Comparison of ENCODE assay signal across 8 mouse cellular contexts in genomic region chr6:85189911-85190591, GRCm38 (mm10). TPM values are rescaled to one million over a fixed set of nuclear protein-coding genes. Genes with fewer than 3 reads are reported as not detected.
DNase-seq lines count a peak whose midpoint lies in the region; ATAC-seq lines count a peak whose summit lies in the region.

No protein-coding gene starts in this region.

- peak overlapping the region; percentile 19; the same call in 1 of the 2 replicates for H3K4me2 ChIP-seq in liver, embryonic 12.5 days

- peak; percentile 18 to 76 for DNase-seq in adrenal gland, adult (ENCODE audit: inconsistent age in 2 of 2, low spot score in 1 of 2)
- DNase-seq in adrenal gland, postnatal 10 days, result no peak
- peak; percentile 29 for DNase-seq in lung, postnatal 10 days
- no peak for DNase-seq in lung, adult 18-20 months
- DNase-seq in hindbrain, embryonic 10.5 days (ENCODE audit: low spot score), result peak; percentile 74
- DNase-seq in right cerebral cortex, postnatal 14 days, result peak; percentile 58
- no peak for DNase-seq in thymus, postnatal 25 days

- H3K27ac ChIP-seq in hindbrain, embryonic 10.5 days, result no peak overlapping the region
- no peak overlapping the region for H3K27ac ChIP-seq in liver, embryonic 12.5 days

- peak overlapping the region; percentile 45 for H3K4me3 ChIP-seq in hindbrain, embryonic 10.5 days
- H3K4me3 ChIP-seq in liver, embryonic 12.5 days, result peak overlapping the region; percentile 12; the same call in 1 of the 2 replicates

- no peaks in the 10 kb centered on the region for H3K36me3 ChIP-seq in hindbrain, embryonic 10.5 days
- H3K36me3 ChIP-seq in liver, embryonic 12.5 days, result no peaks in the 10 kb centered on the region

- no peaks in the 10 kb centered on the region for H3K9me3 ChIP-seq in hindbrain, embryonic 10.5 days
- H3K9me3 ChIP-seq in liver, embryonic 12.5 days (replicated peaks), result no peaks in the 10 kb centered on the region

- under 1% methylated on average over 52 of the region's 52 CpGs for WGBS in hindbrain, embryonic 10.5 days
- 1% methylated on average over 52 of the region's 52 CpGs for WGBS in liver, embryonic 12.5 days (ENCODE audit: insufficient replicate concordance)

- peaks cover 56% of the 10 kb centered on the region for H3K4me1 ChIP-seq in hindbrain, embryonic 10.5 days (replicated peaks)
- H3K4me1 ChIP-seq in liver, embryonic 12.5 days, result no peaks in the 10 kb centered on the region; the same call in 1 of the 2 replicates

- H3K9ac ChIP-seq in liver, embryonic 12.5 days, result no peak overlapping the region

- H3K27me3 ChIP-seq in hindbrain, embryonic 10.5 days (ENCODE audit: insufficient read depth, poor library complexity, severe bottlenecking), result peaks cover 100% of the 10 kb centered on the region
- peaks cover 100% of the 10 kb centered on the region for H3K27me3 ChIP-seq in liver, embryonic 12.5 days (replicated peaks)

- ATAC-seq in liver, embryonic 12.5 days, result no peak

RNA-seq across cellular contexts. Expression of gene Emx1, which starts 2.8 kb away (rescaled TPM):
- not detected for total RNA-seq in adrenal gland, postnatal 10 days (2021)
- 0.52 and 1.0 TPM in 2 replicates for polyA plus RNA-seq in hindbrain, embryonic 10.5 days (2016; fragmentation: Nextera tagmentation; extraction: Ambion mirVana)
- not detected in 2 replicates for polyA plus RNA-seq in liver, embryonic 12.5 days (2016; fragmentation: Nextera tagmentation; extraction: Ambion mirVana)

RNA-seq across cellular contexts. Expression of gene Spr, which starts 52.5 kb away (rescaled TPM):
- 10 to 100 TPM; 72.1 to 75.5 TPM for total RNA-seq in adrenal gland, postnatal 10 days (2021)
- polyA plus RNA-seq in hindbrain, embryonic 10.5 days (2016; fragmentation: Nextera tagmentation; extraction: Ambion mirVana), result 53.8 and 66.2 TPM in 2 replicates
- 31.9 and 32.3 TPM in 2 replicates for polyA plus RNA-seq in liver, embryonic 12.5 days (2016; fragmentation: Nextera tagmentation; extraction: Ambion mirVana)

Comparison
In these comparisons a context has a peak if more than half of its experiments do, and no peak if none do; other contexts are left out.
1. DNase-seq: peak in adrenal gland, adult (2 of 2), lung, postnatal 10 days (single experiment), hindbrain, embryonic 10.5 days (single experiment) and right cerebral cortex, postnatal 14 days (single experiment); none in adrenal gland, postnatal 10 days (single experiment), lung, adult 18-20 months (0 of 2) and thymus, postnatal 25 days (single experiment).